Mouse (Mus musculus): ENCODE measurements around the gene Acot11.
"Not testable (repeated sequence)": the region's sequence is repeated elsewhere in the genome, so short reads cannot be mapped to it uniquely, and the experiment has no call there.

Acot11 gene

GRCm38 (mm10) chr4:106778116-106778788 is 26.5 kb downstream of the Acot11 start:
- DNase-seq (ENCODE audit: low read depth in 2 of 2, low spot score in 2 of 2): no peak

DNA sequence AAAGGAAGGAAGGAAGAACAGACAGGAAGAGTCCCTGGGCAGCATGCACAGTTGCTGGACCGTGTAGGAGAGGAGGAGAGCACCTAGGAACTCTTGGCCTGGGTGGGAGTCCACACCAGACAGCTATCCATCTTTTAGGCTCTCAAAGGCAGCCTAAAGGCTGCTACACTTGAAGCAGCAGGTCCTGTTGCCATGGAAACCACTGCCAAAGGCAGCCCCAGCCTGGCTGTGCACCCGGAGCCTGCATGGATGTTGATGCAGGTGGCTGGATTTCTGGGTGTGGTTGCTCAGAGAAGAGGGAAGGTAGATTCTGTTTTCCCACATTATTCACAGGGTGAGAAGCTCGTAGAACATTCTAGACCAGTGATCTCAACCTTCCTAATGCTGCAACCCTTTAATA is 27.8 kb downstream of the Acot11 start:
- DNase-seq (ENCODE audit: low read depth in 2 of 2, low spot score in 2 of 2): no peak

DNA sequence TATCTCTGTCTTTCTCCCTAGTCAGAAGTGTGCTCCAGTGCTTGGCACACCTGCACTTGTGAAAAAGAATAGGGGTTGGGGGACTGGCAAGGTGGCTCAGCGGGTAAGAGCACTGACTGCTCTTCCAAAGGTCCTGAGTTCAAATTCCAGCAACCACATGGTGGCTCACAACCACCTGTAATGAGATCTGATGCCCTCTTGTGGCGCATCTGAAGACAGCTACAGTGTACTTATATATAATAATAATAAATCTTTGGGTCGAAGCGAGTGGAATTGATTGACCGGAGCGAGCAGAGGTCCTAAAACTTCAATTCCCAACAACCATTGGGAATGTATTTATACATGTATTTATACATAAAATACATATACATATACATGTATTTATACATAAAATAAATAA is 29.0 kb downstream of the Acot11 start:
- not testable (repeated sequence) for DNase-seq (ENCODE audit: low read depth in 2 of 2, low spot score in 2 of 2)

DNA sequence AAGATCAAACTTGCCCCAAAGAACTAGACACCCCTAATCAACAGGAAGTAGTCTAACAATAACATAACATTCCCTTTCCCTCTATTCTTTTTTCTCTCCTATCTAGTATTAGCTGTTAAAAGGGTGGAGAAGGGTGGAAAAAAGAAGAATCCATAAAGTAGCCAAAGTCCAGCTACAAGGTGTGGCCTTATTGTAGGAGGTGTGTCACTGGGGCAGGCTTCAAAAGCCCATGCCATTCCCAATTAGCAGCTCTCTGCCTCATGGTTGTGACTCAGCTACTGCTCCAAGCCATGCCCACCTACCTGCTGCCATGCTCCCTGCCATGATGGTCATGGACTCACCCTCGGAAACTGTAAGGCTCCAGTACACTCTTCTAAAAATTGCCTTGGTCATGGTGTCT is 32.2 kb downstream of the Acot11 start:
- DNase-seq (ENCODE audit: low read depth in 2 of 2, low spot score in 2 of 2): no peak

- no peak for DNase-seq (ENCODE audit: low read depth in 2 of 2, low spot score in 2 of 2)
Observed at GRCm38 (mm10) chr4:106769306-106769705, 35.5 kb downstream of the Acot11 start.

GRCm38 (mm10) chr4:106764166-106764565 is 40.6 kb downstream of the Acot11 start:
- no peak for DNase-seq (ENCODE audit: low read depth in 2 of 2, low spot score in 2 of 2)

DNA sequence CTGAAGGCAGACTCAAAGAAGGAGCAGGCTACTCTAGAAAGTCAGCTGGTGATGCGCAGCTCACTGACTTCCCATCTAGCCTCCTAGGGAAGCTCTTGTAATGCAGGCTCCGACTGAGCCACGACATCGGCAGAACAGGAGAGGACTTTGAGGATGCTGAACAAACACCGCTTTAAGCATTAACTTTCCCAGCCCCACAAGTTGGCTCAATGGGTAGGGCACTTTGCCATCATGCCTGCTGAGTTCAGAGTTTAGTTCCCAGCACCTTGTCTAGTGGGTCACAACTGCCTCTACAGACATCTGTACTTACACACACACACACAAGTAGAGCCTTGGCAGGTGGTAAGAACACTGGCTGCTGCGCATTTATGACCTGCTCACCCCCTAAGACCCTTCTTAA is 53.1 kb downstream of the Acot11 start:
- DNase-seq (ENCODE audit: low read depth in 2 of 2, low spot score in 2 of 2): no peak

DNA sequence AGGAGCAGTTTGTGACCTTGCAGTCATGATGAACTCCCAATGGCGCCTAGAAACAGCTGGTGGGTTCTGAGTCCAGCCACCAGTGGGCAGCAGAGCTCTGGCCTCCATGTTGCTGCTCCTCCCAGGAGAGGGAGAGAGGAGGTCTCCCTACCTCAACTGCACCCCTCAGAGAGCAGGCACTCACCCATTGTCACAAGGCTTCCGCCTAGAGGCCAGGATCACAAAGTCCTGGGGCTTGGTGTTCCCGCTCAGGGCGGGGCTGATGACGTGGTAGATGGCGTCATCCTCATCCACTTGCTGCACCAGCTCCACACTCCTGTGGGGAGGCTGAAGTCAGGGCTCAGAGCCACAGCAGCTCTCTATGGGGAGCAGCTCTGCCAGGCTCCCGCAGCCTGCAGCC is 55.1 kb downstream of the Acot11 start:
- DNase-seq (ENCODE audit: low read depth in 2 of 2, low spot score in 2 of 2): no peak

DNA sequence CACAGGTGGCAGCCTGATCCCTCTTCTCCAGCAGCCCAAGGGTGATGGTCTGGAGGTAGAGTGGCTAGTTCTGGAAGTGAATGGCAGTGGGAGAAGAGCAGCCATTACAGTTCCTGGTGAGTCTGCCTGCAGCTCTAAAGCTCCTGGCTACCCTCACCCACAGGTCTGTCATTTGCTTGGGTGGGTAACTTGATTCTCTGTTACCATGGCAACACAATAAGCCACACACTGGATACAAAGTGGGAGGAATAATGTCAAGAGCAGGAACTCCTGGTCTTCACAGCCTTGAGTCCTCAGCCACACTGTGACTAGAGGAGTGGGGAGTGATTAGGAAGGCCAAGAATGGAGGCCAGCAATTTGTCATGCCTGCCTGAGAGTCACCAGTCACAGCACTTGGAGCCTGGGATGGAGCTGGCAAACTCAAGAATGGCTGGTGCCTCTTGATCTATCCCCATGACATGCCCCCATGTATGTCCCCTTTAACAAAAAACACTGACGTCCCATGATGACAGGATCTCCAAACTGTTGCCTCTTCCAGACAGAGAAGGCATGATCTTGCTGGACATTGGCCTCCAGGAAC is 57.7 kb downstream of the Acot11 start:
- DNase-seq (ENCODE audit: low read depth in 2 of 2, low spot score in 2 of 2): no peak

GRCm38 (mm10) chr4:106745862-106746261 is 58.9 kb downstream of the Acot11 start:
- no peak for DNase-seq (ENCODE audit: low read depth in 2 of 2, low spot score in 2 of 2)

DNA sequence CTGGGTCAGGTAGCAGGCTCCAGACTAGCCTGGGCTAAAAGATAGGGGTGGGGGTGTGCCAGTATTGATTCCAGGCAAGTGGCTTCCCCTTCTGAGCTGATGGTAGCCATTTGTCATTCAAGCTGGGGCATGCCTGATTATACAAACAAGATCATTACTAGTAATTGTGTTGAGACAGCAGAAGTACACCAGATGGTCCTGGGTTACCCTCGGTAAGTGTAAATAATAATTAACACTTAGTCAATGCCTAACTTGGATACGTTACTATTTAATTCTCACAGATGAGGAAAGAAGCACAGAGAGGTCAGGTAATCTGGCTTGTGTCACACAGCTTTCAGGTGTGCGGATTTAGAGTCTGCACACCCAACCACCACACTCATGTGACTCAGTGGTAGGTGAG is 66.9 kb downstream of the Acot11 start:
- DNase-seq (ENCODE audit: low read depth in 2 of 2, low spot score in 2 of 2): no peak

DNA sequence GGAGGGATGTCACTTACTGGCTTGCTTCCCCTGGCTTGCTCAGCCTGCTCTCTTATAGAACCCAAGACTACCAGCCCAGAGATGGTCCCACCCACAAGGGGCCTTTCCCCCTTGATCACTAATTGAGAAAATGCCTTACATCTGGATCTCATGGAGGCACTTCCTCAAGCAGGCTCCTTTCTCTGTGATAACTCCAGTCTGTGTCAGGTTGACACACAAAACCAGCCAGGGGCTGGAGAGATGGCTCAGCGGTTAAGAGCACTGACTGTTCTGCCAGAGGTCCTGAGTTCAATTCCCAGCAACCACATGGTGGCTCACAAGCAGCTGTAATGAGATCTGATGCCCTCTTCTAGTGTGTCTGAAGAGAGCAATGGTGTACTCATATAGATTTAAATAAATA is 67.9 kb downstream of the Acot11 start:
- DNase-seq (ENCODE audit: low read depth in 2 of 2, low spot score in 2 of 2): not testable (repeated sequence)

DNA sequence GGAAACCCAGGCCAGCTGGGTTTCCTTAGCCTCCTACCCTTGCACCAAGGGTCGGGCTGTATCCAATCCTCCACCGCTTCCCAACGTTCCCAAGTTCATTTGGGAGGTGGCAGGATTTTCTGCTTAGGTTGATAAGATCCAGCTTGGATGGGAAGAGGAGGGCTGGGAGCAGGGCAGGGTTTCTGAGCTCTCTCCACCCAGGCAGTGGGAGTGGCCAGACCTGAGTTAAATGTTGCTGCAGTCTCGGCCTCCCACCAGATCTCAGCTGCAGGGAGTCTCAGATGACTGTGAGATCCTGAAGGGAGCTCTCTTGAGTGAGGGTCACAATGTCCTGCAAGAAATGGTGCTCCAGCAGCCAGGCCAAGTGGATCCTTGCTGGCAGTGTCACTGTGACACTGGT is 71.2 kb downstream of the Acot11 start, which contains the start of gene Fam151a:
Gene Fam151a, plus strand, starts transcription at position 254 of the 400 bp plus-strand sequence.
- no peak for DNase-seq (ENCODE audit: low read depth in 2 of 2, low spot score in 2 of 2)

GRCm38 (mm10) chr4:106730814-106731213 is 74.0 kb downstream of the Acot11 start, which contains the start of gene Mroh7:
TSS of gene Mroh7 (minus strand) at chr4:106730925.
- no peak for DNase-seq (ENCODE audit: low read depth in 2 of 2, low spot score in 2 of 2)

GRCm38 (mm10) chr4:106720631-106721030 is 84.2 kb downstream of the Acot11 start:
- DNase-seq (ENCODE audit: low read depth in 2 of 2, low spot score in 2 of 2): no peak

- DNase-seq (ENCODE audit: low read depth in 2 of 2, low spot score in 2 of 2): no peak
Observed at GRCm38 (mm10) chr4:106713622-106714021, 91.2 kb downstream of the Acot11 start.

DNA sequence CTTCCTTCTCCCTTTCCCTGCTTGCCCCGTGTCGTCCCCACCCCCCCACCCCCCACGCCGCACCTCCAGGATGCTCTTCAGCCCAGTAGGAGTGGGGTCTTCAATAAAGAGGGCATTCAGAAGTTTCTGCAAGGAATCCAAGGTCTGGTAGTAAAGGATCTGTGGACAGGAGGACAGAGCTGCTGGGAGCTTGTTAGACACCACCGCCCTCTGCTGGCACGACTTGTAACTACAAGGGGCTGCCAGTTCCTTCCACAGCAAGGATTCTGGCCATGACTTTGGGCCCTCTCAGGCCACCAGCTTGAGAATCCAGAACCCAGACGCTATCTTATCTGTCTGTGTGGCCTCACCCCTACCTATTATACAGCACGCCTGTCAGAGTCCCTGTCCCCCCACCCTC is 96.4 kb downstream of the Acot11 start:
- DNase-seq (ENCODE audit: low read depth in 2 of 2, low spot score in 2 of 2): peak; percentile 61 to 64

- no peak for DNase-seq (ENCODE audit: low read depth in 2 of 2, low spot score in 2 of 2)
Observed at GRCm38 (mm10) chr4:106707957-106708356, 96.8 kb downstream of the Acot11 start.

GRCm38 (mm10) chr4:106705096-106705665 is 99.6 kb downstream of the Acot11 start:
- no peak for DNase-seq (ENCODE audit: low read depth in 2 of 2, low spot score in 2 of 2)

GRCm38 (mm10) chr4:106704416-106704815 is 100.4 kb downstream of the Acot11 start:
- DNase-seq (ENCODE audit: low read depth in 2 of 2, low spot score in 2 of 2): no peak

GRCm38 (mm10) chr4:106703956-106704355 is 100.8 kb downstream of the Acot11 start:
- DNase-seq (ENCODE audit: low read depth in 2 of 2, low spot score in 2 of 2): no peak

DNA sequence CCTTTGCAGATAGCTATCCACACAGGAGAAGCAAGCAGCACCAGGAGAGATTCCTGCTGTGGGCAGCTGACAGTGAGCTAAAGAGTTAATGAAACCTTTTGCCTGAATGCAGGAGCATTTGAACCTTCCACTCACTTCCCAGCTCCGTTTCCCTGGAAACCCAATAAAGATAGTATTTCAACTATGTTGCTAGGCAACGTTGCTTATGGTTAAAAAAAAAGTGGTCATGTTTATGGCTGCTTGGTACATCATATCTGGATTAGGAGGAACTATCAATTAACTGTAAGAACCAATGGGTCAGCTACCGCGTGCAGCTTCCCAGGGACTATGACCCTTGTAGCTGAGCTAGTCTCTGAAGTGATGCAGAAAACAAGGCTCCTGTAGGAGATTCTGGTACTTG is 104.0 kb downstream of the Acot11 start:
- no peak for DNase-seq (ENCODE audit: low read depth in 2 of 2, low spot score in 2 of 2)

DNA sequence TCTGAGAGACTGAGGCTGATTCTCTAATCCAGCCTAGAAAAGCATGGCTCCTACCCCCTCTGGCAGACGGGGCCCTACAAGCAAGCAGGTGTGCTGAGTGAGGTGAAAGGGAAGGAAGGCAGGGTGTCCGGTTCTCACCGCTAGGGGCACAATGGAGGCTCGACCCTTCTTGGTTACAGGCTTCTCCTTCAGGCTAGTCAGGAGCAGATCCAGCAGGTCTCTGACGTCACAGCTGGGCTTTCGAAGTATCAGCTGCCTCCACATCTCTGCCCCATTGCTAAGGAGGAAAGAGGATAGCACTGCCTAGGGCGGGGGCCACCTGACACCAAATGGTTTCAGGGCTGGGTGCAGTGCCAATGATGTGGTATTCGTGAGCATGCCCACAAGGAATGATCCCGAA is 104.8 kb downstream of the Acot11 start:
- no peak for DNase-seq (ENCODE audit: low read depth in 2 of 2, low spot score in 2 of 2)

All from CD8-positive naive resting alpha-beta T cell, adult 2 months (primary cell).